Mouse (Mus musculus) lung, embryonic 14.5 days (tissue): Measurements from ENCODE around the gene Fbxo9. TPM values are rescaled to one million over a fixed set of nuclear protein-coding genes. Genes with fewer than 3 reads are reported as not detected.
A peak's percentile ranks its signal among the peaks of the same experiment; 100 is the strongest.
"Not testable (repeated sequence)": the region's sequence is repeated elsewhere in the genome, so short reads cannot be mapped to it uniquely, and the experiment has no call there.

ENCODE experiments used
- ATAC-seq: fragments of 200-750 bp; cut with Nextera tagmentation; 2 replicates; pipeline ENCODE4 v1.8.0; 2017; ENCODE audit warnings: mild to moderate bottlenecking, moderate TSS enrichment, moderate library complexity; ENCODE audit not compliant: insufficient read depth
- DNase-seq: peaks from one replicate; pipeline ENCODE4 v3.0.0-alpha.2; 2015
- H3K27ac ChIP-seq: fragments of 300-500 bp; sonication (generic); 2 replicates; pipeline ENCODE4 v1.5.1; 2014; ENCODE audit warnings: low read depth, mild to moderate bottlenecking, moderate library complexity
- H3K27me3 ChIP-seq: fragments of 300-500 bp; sonication (generic); 2 replicates; pipeline ENCODE4 v1.6.1; 2014; ENCODE audit warnings: low read length, control low read depth; ENCODE audit not compliant: insufficient read depth
- H3K36me3 ChIP-seq: fragments of 300-500 bp; sonication (generic); 2 replicates; pipeline ENCODE4 v1.6.1; 2014; ENCODE audit warnings: control low read depth; ENCODE audit not compliant: insufficient read depth
- H3K4me1 ChIP-seq: fragments of 300-500 bp; sonication (generic); 2 replicates; pipeline ENCODE4 v1.6.1; 2014; ENCODE audit warnings: antibody characterized with exemption, control low read depth; ENCODE audit not compliant: insufficient read depth
- H3K4me2 ChIP-seq: fragments of 300-500 bp; sonication (generic); 2 replicates; pipeline ENCODE4 v1.6.1; 2014; ENCODE audit warnings: mild to moderate bottlenecking
- H3K4me3 ChIP-seq: fragments of 300-500 bp; sonication (generic); 2 replicates; pipeline ENCODE4 v1.5.1; 2014; ENCODE audit warnings: low read depth, low read length
- H3K9ac ChIP-seq: fragments of 300-500 bp; sonication (generic); 2 replicates; pipeline ENCODE4 v1.6.1; 2014
- H3K9me3 ChIP-seq: fragments of 300-500 bp; sonication (generic); 2 replicates; pipeline ENCODE4 v1.6.1; 2016; ENCODE audit warnings: low read depth, low read length, control low read depth
- CTCF ChIP-seq: IDR thresholded peaks from 2 replicates; pipeline ENCODE4 v1.5.1; 2016; ENCODE audit warnings: antibody characterized with exemption, low read depth
- WGBS: fragments of 180-500 bp; shearing (Covaris S2); extraction: QIAGEN DNeasy Blood & Tissue Kit; methylation state at CpG from one replicate; pipeline ENCODE4 v1.1.7; 2014; 5-methylcytosine and 5-hydroxymethylcytosine counted together
- polyA plus RNA-seq: library from polyadenylated mRNA; unstranded; fragments of >200 nt; fragmentation: Nextera tagmentation; extraction: Ambion mirVana; gene quantifications from 2 replicates; pipeline ENCODE4 v1.2.1, GENCODE M21; 2014

The Fbxo9 gene
- 40.5 and 41.8 TPM in 2 replicates for polyA plus RNA-seq

- Histone ChIP-seq H3K36me3 (0 out of 2 replicates have a peak, but pooled peaks cover 5% of the 10 kb centered on the region), H3K27ac (peak within 1 kb of the TSS; percentile 95), H3K4me1 (0 out of 2 replicates have a peak, but pooled peaks cover 5% of the 10 kb centered on the region), H3K27me3 (no peaks in the 10 kb centered on the region), H3K9me3 (no peaks in the 10 kb centered on the region), H3K4me3 (peak within 1 kb of the TSS; percentile 80), H3K9ac (peak within 1 kb of the TSS; percentile 83), H3K4me2 (peak within 1 kb of the TSS; percentile 83)
- peak; percentile 93 for ATAC-seq
- DNase-seq: peak; percentile 97
- WGBS: under 1% methylated on average over 20 of the region's 20 CpGs
- TF ChIP-seq CTCF: no peak
Observed at GRCm38 (mm10) chr9:78108796-78109239, at the start of gene Fbxo9, which contains the start of gene Ick. Fbxo9 (minus strand) TSS chr9:78109065. Ick (plus strand) TSS chr9:78109192.

- Histone ChIP-seq H3K27me3 (no peaks in the 10 kb centered on the region), H3K4me1 (no peaks in the 10 kb centered on the region), H3K9ac (no peak overlapping the region), H3K36me3 (peaks cover 75% of the 10 kb centered on the region), H3K27ac (no peak overlapping the region), H3K9me3 (no peaks in the 10 kb centered on the region), H3K4me2 (no peak overlapping the region), H3K4me3 (no peak overlapping the region)
- 64% methylated on average over 1 of the region's 1 CpGs for WGBS
- DNase-seq (no peak), ATAC-seq (no peak)
- no peak for TF ChIP-seq CTCF
Observed at GRCm38 (mm10) chr9:78157221-78157620, 48.4 kb upstream of the Fbxo9 start.

- ATAC-seq: no peak
- Histone ChIP-seq H3K27ac (peak overlapping the region; percentile 42; the same call in 1 of the 2 replicates), H3K4me2 (no peak overlapping the region)
Observed at GRCm38 (mm10) chr9:78154211-78154977, 45.5 kb upstream of the Fbxo9 start.

DNA sequence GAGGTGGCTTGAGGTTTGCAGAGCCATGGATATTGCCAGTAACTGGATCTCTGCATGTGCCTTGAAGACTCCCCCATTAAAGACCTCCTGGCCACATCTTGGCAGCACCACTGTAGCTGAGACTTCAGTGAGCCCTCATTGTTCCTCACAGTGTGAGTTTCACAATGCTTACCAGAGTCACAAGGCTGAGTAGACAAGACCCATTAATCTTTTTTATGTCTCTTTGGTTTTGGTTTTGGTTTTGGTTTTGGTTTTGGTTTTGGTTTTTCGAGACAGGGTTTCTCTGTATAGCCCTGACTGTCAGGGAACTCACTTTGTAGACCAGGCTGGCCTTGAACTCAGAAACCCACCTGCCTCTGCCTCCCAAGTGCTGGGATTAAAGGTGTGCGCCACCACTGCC, 40.9 kb upstream of the Fbxo9 start:
- DNase-seq, H3K4me3 ChIP-seq, H3K4me2 ChIP-seq, H3K9ac ChIP-seq, H3K27ac ChIP-seq, H3K4me1 ChIP-seq, H3K27me3 ChIP-seq, H3K9me3 ChIP-seq, ATAC-seq: not testable (repeated sequence)
- WGBS: 91% methylated on average over 2 of the region's 2 CpGs
- H3K36me3 ChIP-seq: peaks cover 31% of the 10 kb centered on the region

More at GRCm38 (mm10) chr9:78154211-78154977, 45.5 kb upstream of the Fbxo9 start:
- TF ChIP-seq CTCF: no peak
- 62% methylated on average over 11 of the region's 11 CpGs for WGBS
- H3K4me1 ChIP-seq: no peaks in the 10 kb centered on the region
- DNase-seq: peak; percentile 13
- no peaks in the 10 kb centered on the region for H3K9me3 ChIP-seq
- H3K36me3 ChIP-seq: peaks cover 56% of the 10 kb centered on the region
- no peak overlapping the region for H3K9ac ChIP-seq
- H3K4me3 ChIP-seq: no peak overlapping the region
- no peaks in the 10 kb centered on the region for H3K27me3 ChIP-seq

- Histone ChIP-seq H3K4me1 (no peaks in the 10 kb centered on the region), H3K36me3 (peaks cover 33% of the 10 kb centered on the region; the same call in 1 of the 2 replicates), H3K4me3 (no peak overlapping the region), H3K27me3 (no peaks in the 10 kb centered on the region), H3K9ac (no peak overlapping the region), H3K4me2 (no peak overlapping the region), H3K27ac (no peak overlapping the region), H3K9me3 (no peaks in the 10 kb centered on the region)
- ATAC-seq (no peak), DNase-seq (no peak)
- WGBS: 86% methylated on average over 6 of the region's 6 CpGs
- no peak for TF ChIP-seq CTCF
Observed at GRCm38 (mm10) chr9:78148149-78148548, 39.3 kb upstream of the Fbxo9 start.

DNA sequence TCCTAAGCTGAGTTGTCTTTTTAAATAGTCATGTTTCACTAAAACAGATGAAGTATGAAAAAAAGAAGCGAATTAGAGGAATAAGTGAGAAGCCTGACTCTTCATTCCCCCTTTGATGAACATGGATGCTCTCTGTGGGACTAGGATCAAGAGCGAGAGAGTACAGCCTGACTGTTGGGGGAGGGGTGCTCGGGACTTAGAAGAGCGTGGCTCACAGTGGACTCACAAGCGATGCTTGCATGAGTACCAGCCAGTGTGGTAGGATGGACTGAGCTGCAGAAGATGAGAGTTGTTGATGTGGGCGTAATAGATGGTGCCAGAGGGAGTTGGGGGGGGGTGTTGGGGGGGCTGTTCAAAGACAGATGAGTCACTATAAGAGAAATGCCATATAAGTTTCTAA, 37.8 kb upstream of the Fbxo9 start:
- DNase-seq (no peak), ATAC-seq (no peak)
- no peaks in the 10 kb centered on the region for H3K27me3 ChIP-seq
- no peak overlapping the region for H3K4me2 ChIP-seq
- H3K36me3 ChIP-seq: peaks cover 45% of the 10 kb centered on the region
- no peak overlapping the region for H3K27ac ChIP-seq
- TF ChIP-seq CTCF: no peak
- H3K9ac ChIP-seq: no peak overlapping the region
- WGBS: 78% methylated on average over 6 of the region's 6 CpGs
- H3K4me1 ChIP-seq: no peaks in the 10 kb centered on the region
- no peak overlapping the region for H3K4me3 ChIP-seq
- H3K9me3 ChIP-seq: no peaks in the 10 kb centered on the region

- no peak overlapping the region for H3K27ac ChIP-seq
- DNase-seq: no peak
- peaks cover 47% of the 10 kb centered on the region for H3K36me3 ChIP-seq
- no peak for ATAC-seq
- H3K9ac ChIP-seq: no peak overlapping the region
- H3K27me3 ChIP-seq: no peaks in the 10 kb centered on the region
- no peaks in the 10 kb centered on the region for H3K4me1 ChIP-seq
- no peak for TF ChIP-seq CTCF
- H3K9me3 ChIP-seq: no peaks in the 10 kb centered on the region
- no peak overlapping the region for H3K4me3 ChIP-seq
- WGBS: 68% methylated on average over 4 of the region's 4 CpGs
- no peak overlapping the region for H3K4me2 ChIP-seq
Observed at GRCm38 (mm10) chr9:78146099-78146498, 37.2 kb upstream of the Fbxo9 start.
